Mouse (Mus musculus): ENCODE data around the gene Id1.

DNA sequence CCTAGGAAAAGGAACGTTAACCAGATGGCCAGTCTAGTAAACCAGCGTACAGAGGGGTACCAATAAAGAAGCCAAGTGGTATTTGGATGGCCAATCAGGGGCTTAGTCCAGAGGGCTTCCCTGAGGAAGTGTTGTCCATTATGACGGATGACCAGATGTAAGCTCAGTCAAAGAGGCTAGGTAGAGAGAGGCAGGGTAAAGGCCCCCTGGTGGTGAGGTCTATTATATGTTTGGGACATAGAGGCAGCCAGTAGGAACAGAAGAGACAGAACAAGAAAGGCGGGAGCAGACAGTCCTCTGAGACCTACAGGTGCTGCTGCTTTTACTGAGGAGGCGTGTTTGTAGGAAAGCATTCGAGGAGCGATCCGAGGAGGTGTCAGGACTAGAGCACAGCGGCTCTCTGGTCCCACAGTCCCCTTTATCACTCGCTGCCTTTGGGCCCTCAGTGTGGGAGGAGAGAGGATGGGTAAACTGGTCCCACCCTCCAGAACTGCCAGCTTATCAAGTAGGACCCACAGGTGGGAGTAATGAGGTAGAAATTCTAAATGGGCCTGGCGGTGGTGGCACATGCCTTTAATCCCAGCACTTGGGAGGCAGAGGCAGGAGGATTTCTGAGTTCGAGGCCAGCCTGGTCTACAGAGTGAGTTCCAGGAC lies 31.7 kb downstream of the Id1 start:
- peak; percentile 77 for TF ChIP-seq CTCF (IDR thresholded peaks at IDR 0.05; ENCODE audit: low read depth)
- no peak for TF ChIP-seq EP300 (optimal IDR thresholded peaks at IDR 0.05)
